Mouse (Mus musculus): ENCODE measurements around the gene Aunip.

- TF ChIP-seq CTCF (IDR thresholded peaks at IDR 0.05; ENCODE audit: low read depth) (no peak), EP300 (IDR thresholded peaks at IDR 0.05; ENCODE audit: low read depth) (no peak)
Observed at GRCm38 (mm10) chr4:134481270-134481669, 29.5 kb upstream of the Aunip start.
